Mouse (Mus musculus) CH12.LX (cell line): ENCODE results near the gene Maz. TPM values are rescaled to one million over a fixed set of nuclear protein-coding genes. Genes with fewer than 3 reads are reported as not detected.
A peak's percentile ranks its signal among the peaks of the same experiment; 100 is the strongest.

ENCODE experiments used
- DNase-seq: peaks from one replicate; pipeline ENCODE4 v3.0.0-alpha.2; 2013; ENCODE audit errors: extremely low read depth
- H3K27ac ChIP-seq: 2 replicates; pipeline ENCODE4 v1.5.1; 2012; ENCODE audit warnings: low read depth, mild to moderate bottlenecking, control low read depth, moderate library complexity; ENCODE audit not compliant: insufficient read depth
- H3K27me3 ChIP-seq: replicated peaks from 2 replicates; pipeline ENCODE3; 2012; ENCODE audit warnings: inconsistent platforms
- H3K36me3 ChIP-seq, 2 experiments: replicated peaks in 1 of 2; 2 replicates each; pipeline versions ENCODE3 to v1.6.1; 2012; ENCODE audit warnings: inconsistent platforms in 1 of 2, low read length in 1 of 2, mild to moderate bottlenecking in 1 of 2, mixed read lengths in 1 of 2, moderate library complexity in 1 of 2; ENCODE audit not compliant: control insufficient read depth in 1 of 2, insufficient read depth in 1 of 2
- H3K4me1 ChIP-seq, 2 experiments: 2 replicates each; pipeline ENCODE4 v1.6.1; 2012; ENCODE audit warnings: inconsistent platforms in 1 of 2, moderate library complexity in 1 of 2; ENCODE audit not compliant: insufficient read depth in 2 of 2, control insufficient read depth in 1 of 2
- H3K4me2 ChIP-seq: 2 replicates; pipeline ENCODE4 v1.6.1; 2012; ENCODE audit warnings: low read depth, mild to moderate bottlenecking, control low read depth; ENCODE audit not compliant: poor library complexity, insufficient read depth, severe bottlenecking
- H3K4me3 ChIP-seq, 3 experiments: fragments of 150-350 bp in 1 of 3; sonication (generic) in 1 of 3; replicated peaks in 1 of 3; 2 replicates each; pipeline versions ENCODE3 to v1.5.1; 2011 to 2012; ENCODE audit warnings: low read depth in 2 of 3, low read length in 2 of 3, mild to moderate bottlenecking in 2 of 3, moderate library complexity in 2 of 3, control low read depth in 1 of 3, improper control_type of control experiment in 1 of 3, inconsistent platforms in 1 of 3, mixed read lengths in 1 of 3; ENCODE audit not compliant: poor library complexity in 1 of 3
- H3K79me2 ChIP-seq: replicated peaks from 2 replicates; pipeline ENCODE4 v1.6.1; 2012; ENCODE audit warnings: mild to moderate bottlenecking, moderate library complexity; ENCODE audit not compliant: control insufficient read depth, poor library complexity, insufficient read depth, severe bottlenecking; ENCODE audit errors: extremely low read depth
- H3K9ac ChIP-seq: 2 replicates; pipeline ENCODE4 v1.6.1; 2012; ENCODE audit warnings: low read depth, mild to moderate bottlenecking, control low read depth, moderate library complexity; ENCODE audit not compliant: insufficient read depth
- H3K9me3 ChIP-seq: replicated peaks from 2 replicates; pipeline ENCODE3; 2012; ENCODE audit warnings: low read length, inconsistent platforms, mixed read lengths
- BHLHE40 ChIP-seq: IDR thresholded peaks from 2 replicates; pipeline ENCODE4 v1.6.1; 2011; ENCODE audit warnings: mild to moderate bottlenecking, low read depth, low read length, improper control_type of control experiment
- CHD2 ChIP-seq: IDR thresholded peaks from 2 replicates; pipeline ENCODE4 v1.6.1; 2011; ENCODE audit warnings: low read length, improper control_type of control experiment
- CTCF ChIP-seq, 2 experiments: IDR thresholded peaks in 1 of 2; conservative IDR thresholded peaks in 1 of 2; 2 replicates each; pipeline ENCODE4 v1.5.1; 2011 to 2012; ENCODE audit warnings: low read depth in 2 of 2, low read length in 2 of 2, improper control_type of control experiment in 1 of 2, inconsistent platforms in 1 of 2, mild to moderate bottlenecking in 1 of 2, moderate library complexity in 1 of 2
- E2F4 ChIP-seq: IDR thresholded peaks from 2 replicates; pipeline ENCODE4 v1.6.1; 2011; ENCODE audit warnings: low read depth, low read length, improper control_type of control experiment; ENCODE audit not compliant: insufficient replicate concordance
- ELF1 ChIP-seq: IDR thresholded peaks from 2 replicates; pipeline ENCODE4 v1.6.1; 2014; ENCODE audit warnings: low read depth, mild to moderate bottlenecking, inconsistent platforms, low read length, improper control_type of control experiment
- ETS1 ChIP-seq: conservative IDR thresholded peaks from 2 replicates; pipeline ENCODE4 v1.6.1; 2012; ENCODE audit warnings: low read depth, mild to moderate bottlenecking, inconsistent platforms, low read length, improper control_type of control experiment, moderate library complexity
- HCFC1 ChIP-seq: IDR thresholded peaks from 2 replicates; pipeline ENCODE4 v1.6.1; 2012; ENCODE audit warnings: low read depth, mild to moderate bottlenecking, inconsistent platforms, low read length, improper control_type of control experiment
- IRF4 ChIP-seq: IDR thresholded peaks from 2 replicates; pipeline ENCODE4 v1.6.1; 2014; ENCODE audit warnings: low read depth, mild to moderate bottlenecking, inconsistent platforms, low read length, improper control_type of control experiment
- JUN ChIP-seq: IDR thresholded peaks from 2 replicates; pipeline ENCODE4 v1.6.1; 2011; ENCODE audit warnings: low read depth, mild to moderate bottlenecking, low read length, improper control_type of control experiment, moderate library complexity; ENCODE audit not compliant: insufficient read depth
- JUND ChIP-seq: conservative IDR thresholded peaks from 2 replicates; pipeline ENCODE4 v1.6.1; 2011; ENCODE audit warnings: low read depth, low read length, improper control_type of control experiment
- MAX ChIP-seq: IDR thresholded peaks from 2 replicates; pipeline ENCODE4 v1.6.1; 2011; ENCODE audit warnings: low read length, improper control_type of control experiment
- MAZ ChIP-seq: IDR thresholded peaks from 2 replicates; pipeline ENCODE4 v1.6.1; 2012; ENCODE audit warnings: low read depth, mild to moderate bottlenecking, inconsistent platforms, low read length, improper control_type of control experiment, moderate library complexity
- MEF2A ChIP-seq: IDR thresholded peaks from 2 replicates; pipeline ENCODE4 v1.6.1; 2014; ENCODE audit warnings: low read depth, mild to moderate bottlenecking, inconsistent platforms, low read length, improper control_type of control experiment, borderline replicate concordance
- MXI1 ChIP-seq: IDR thresholded peaks from 2 replicates; pipeline ENCODE4 v1.6.1; 2011; ENCODE audit warnings: mild to moderate bottlenecking, low read depth, low read length, improper control_type of control experiment
- MYC ChIP-seq: IDR thresholded peaks from 2 replicates; pipeline ENCODE4 v1.6.1; 2011; ENCODE audit warnings: low read depth, mild to moderate bottlenecking, improper control_type of control experiment, low read length
- NRF1 ChIP-seq: IDR thresholded peaks from 2 replicates; pipeline ENCODE4 v1.6.1; 2014; ENCODE audit warnings: low read depth, mild to moderate bottlenecking, inconsistent platforms, low read length, improper control_type of control experiment, moderate library complexity
- PAX5 ChIP-seq: IDR thresholded peaks from 2 replicates; pipeline ENCODE4 v1.6.1; 2012; ENCODE audit warnings: low read length, inconsistent platforms, mixed read lengths
- POLR2AphosphoS2 ChIP-seq: IDR thresholded peaks from 2 replicates; pipeline ENCODE4 v1.6.1; 2011; ENCODE audit warnings: low read depth, low read length, improper control_type of control experiment
- RAD21 ChIP-seq: IDR thresholded peaks from 2 replicates; pipeline ENCODE4 v1.6.1; 2011; ENCODE audit warnings: low read depth, mild to moderate bottlenecking, low read length, improper control_type of control experiment, moderate library complexity
- SIN3A ChIP-seq: IDR thresholded peaks from 2 replicates; pipeline ENCODE4 v1.6.1; 2012; ENCODE audit warnings: low read length, improper control_type of control experiment, inconsistent platforms
- SMC3 ChIP-seq: IDR thresholded peaks from 2 replicates; pipeline ENCODE4 v1.6.1; 2011; ENCODE audit warnings: low read depth, low read length, improper control_type of control experiment
- TBP ChIP-seq: conservative IDR thresholded peaks from 2 replicates; pipeline ENCODE4 v1.6.1; 2011; ENCODE audit warnings: low read depth, low read length, improper control_type of control experiment
- TCF12 ChIP-seq: IDR thresholded peaks from 2 replicates; pipeline ENCODE4 v1.6.1; 2014; ENCODE audit warnings: low read depth, mild to moderate bottlenecking, inconsistent platforms, low read length, improper control_type of control experiment
- UBTF ChIP-seq: IDR thresholded peaks from 2 replicates; pipeline ENCODE4 v1.6.1; 2012; ENCODE audit warnings: low read depth, mild to moderate bottlenecking, inconsistent platforms, low read length, improper control_type of control experiment, moderate library complexity
- USF1 ChIP-seq: IDR thresholded peaks from 2 replicates; pipeline ENCODE4 v1.6.1; 2014; ENCODE audit warnings: low read depth, mild to moderate bottlenecking, inconsistent platforms, low read length, improper control_type of control experiment
- USF2 ChIP-seq: conservative IDR thresholded peaks from 2 replicates; pipeline ENCODE4 v1.6.1; 2011; ENCODE audit warnings: low read depth, low read length, improper control_type of control experiment
- ZC3H11A ChIP-seq: IDR thresholded peaks from 2 replicates; pipeline ENCODE4 v1.6.1; 2012; ENCODE audit warnings: low read depth, mild to moderate bottlenecking, inconsistent platforms, low read length, improper control_type of control experiment
- ZMIZ1 ChIP-seq: IDR thresholded peaks from 2 replicates; pipeline ENCODE4 v1.6.1; 2012; ENCODE audit warnings: low read depth, mild to moderate bottlenecking, inconsistent platforms, low read length, improper control_type of control experiment
- ZNF384 ChIP-seq: IDR thresholded peaks from 2 replicates; pipeline ENCODE4 v1.6.1; 2012; ENCODE audit warnings: low read depth, low read length, improper control_type of control experiment, inconsistent platforms
- dilution Hi-C: fragments of 300-500 bp; cut with MboI; formaldehyde crosslinking; loops from 2 replicates; pipeline ENCODE4 v1.14.3; 2020; ENCODE audit warnings: low sequenced_read_pairs; ENCODE audit not compliant: extremely low pct_unique_long_range_greater_than_20kb, extremely low pct_ligation_motif_present
- in situ Hi-C: fragments of 300-500 bp; cut with MboI; formaldehyde crosslinking; loops from 3 replicates; pipeline ENCODE4 v1.14.3; 2019; ENCODE audit warnings: low sequenced_read_pairs, low pct_ligation_motif_present, low pct_unique_long_range_greater_than_20kb, mixed read lengths
- polyA plus RNA-seq: library from polyadenylated mRNA; unstranded; fragments of >175 nt; gene quantifications from 2 replicates; pipeline ENCODE4 v1.2.1, GENCODE M21; 2012; ENCODE audit warnings: low read depth; ENCODE audit not compliant: insufficient read length
- total RNA-seq, 2 experiments: library from RNA; depleted of rRNA; stranded (reverse); fragments of 300-350 nt in 1 of 2; fragments of >200 nt in 1 of 2; gene quantifications; 2 replicates each; pipeline ENCODE4 v1.2.3; 2012 to 2014

The Maz gene
- total and polyA plus RNA-seq, 3 experiments = 87.0 to 219 (median 91.2) TPM

- H3K4me1 ChIP-seq = peaks cover 17 to 44% of the 10 kb centered on the region in 2 experiments
- peak overlapping the region; percentile 99 for H3K9ac ChIP-seq
- peak; percentile 52; the same call in 1 of the 2 replicates for TF ChIP-seq UBTF
- no peak for TF ChIP-seq NRF1
- peak; percentile 33; the same call in 1 of the 2 replicates for TF ChIP-seq ZMIZ1
- TF ChIP-seq SMC3 = no peak
- TF ChIP-seq, all 38 proteins: peak for 2
- H3K9me3 ChIP-seq = no peaks in the 10 kb centered on the region
- peak overlapping the region; percentile 52 for H3K4me2 ChIP-seq
- H3K27me3 ChIP-seq = no peaks in the 10 kb centered on the region
- dilution Hi-C loops (no loop called here), in situ Hi-C loops (no loop called here)
- peak overlapping the region; percentile 57 for H3K27ac ChIP-seq
- no peak for DNase-seq
- H3K79me2 ChIP-seq = peaks cover 22% of the 10 kb centered on the region
- H3K4me3 ChIP-seq = peak overlapping the region; percentile 67 to 78 (median 76)
- peaks cover 34 to 73% of the 10 kb centered on the region in 2 experiments for H3K36me3 ChIP-seq
These were observed 1.2 kb downstream of the Maz start for GRCm38 (mm10) chr7:127025556-127026160.

GRCm38 (mm10) chr7:127024755-127025555 is 1.9 kb downstream of the Maz start:
- H3K4me2 ChIP-seq = peak overlapping the region; percentile 66
- H3K79me2 ChIP-seq = peaks cover 22% of the 10 kb centered on the region
- peak overlapping the region; percentile 57 for H3K27ac ChIP-seq
- dilution Hi-C loops = no loop called here
- H3K36me3 ChIP-seq = peaks cover 30 to 68% of the 10 kb centered on the region in 2 experiments
- H3K4me3 ChIP-seq = peak overlapping the region; percentile 67 to 78 (median 76)
- H3K9ac ChIP-seq = peak overlapping the region; percentile 99
- in situ Hi-C loops = loop anchor here (5.0 kb wide), 1 partner anchor 138 kb away; no protein-coding TSS in a partner anchor
- H3K9me3 ChIP-seq = no peaks in the 10 kb centered on the region
- DNase-seq = peak; percentile 78
- H3K27me3 ChIP-seq = no peaks in the 10 kb centered on the region
- peaks cover 17 to 49% of the 10 kb centered on the region in 2 experiments for H3K4me1 ChIP-seq
- TF ChIP-seq SIN3A (peak; percentile 67), HCFC1 (peak; percentile 31), CTCF (conservative IDR thresholded peaks at IDR 0.05 in 1 of 2, IDR thresholded peaks at IDR 0.05 in 1 of 2; ENCODE audit: low read depth in 2 of 2, low read length in 2 of 2) (peak in 1 of 2 experiments; percentile 70; a peak in 2 of 4 replicates), POLR2AphosphoS2 (no peak), MXI1 (peak; percentile 96), JUN (no peak), MAZ (0 out of 2 replicates have a peak, but pooled peaks have one; percentile 54), JUND (no peak), NRF1 (peak; percentile 43; the same call in 1 of the 2 replicates), USF2 (peak; percentile 23; the same call in 1 of the 2 replicates), PAX5 (no peak), RAD21 (peak; percentile 59), TBP (no peak), USF1 (peak; percentile 48), TCF12 (peak; percentile 42), SMC3 (peak; percentile 53), E2F4 (no peak), ZNF384 (no peak), ZC3H11A (no peak), MAX (peak; percentile 98), BHLHE40 (peak; percentile 91), MEF2A (no peak), ELF1 (no peak), IRF4 (peak; percentile 52; the same call in 1 of the 2 replicates), ETS1 (0 out of 2 replicates have a peak, but pooled peaks have one; percentile 24), CHD2 (peak; percentile 65), MYC (peak; percentile 95)
